Mouse (Mus musculus) CH12.LX (cell line): ENCODE data around the gene Rai2. TPM values are rescaled to one million over a fixed set of nuclear protein-coding genes. Genes with fewer than 3 reads are reported as not detected.

Experiments used
- DNase-seq: peaks from one replicate; pipeline ENCODE4 v3.0.0-alpha.2; 2013; ENCODE audit errors: extremely low read depth
- H3K27ac ChIP-seq: 2 replicates; pipeline ENCODE4 v1.5.1; 2012; ENCODE audit warnings: low read depth, mild to moderate bottlenecking, control low read depth, moderate library complexity; ENCODE audit not compliant: insufficient read depth
- H3K27me3 ChIP-seq: replicated peaks from 2 replicates; pipeline ENCODE3; 2012; ENCODE audit warnings: inconsistent platforms
- H3K36me3 ChIP-seq, 2 experiments: replicated peaks in 1 of 2; 2 replicates each; pipeline versions ENCODE3 to v1.6.1; 2012; ENCODE audit warnings: inconsistent platforms in 1 of 2, low read length in 1 of 2, mild to moderate bottlenecking in 1 of 2, mixed read lengths in 1 of 2, moderate library complexity in 1 of 2; ENCODE audit not compliant: control insufficient read depth in 1 of 2, insufficient read depth in 1 of 2
- H3K4me1 ChIP-seq, 2 experiments: 2 replicates each; pipeline ENCODE4 v1.6.1; 2012; ENCODE audit warnings: inconsistent platforms in 1 of 2, moderate library complexity in 1 of 2; ENCODE audit not compliant: insufficient read depth in 2 of 2, control insufficient read depth in 1 of 2
- H3K4me2 ChIP-seq: 2 replicates; pipeline ENCODE4 v1.6.1; 2012; ENCODE audit warnings: low read depth, mild to moderate bottlenecking, control low read depth; ENCODE audit not compliant: poor library complexity, insufficient read depth, severe bottlenecking
- H3K4me3 ChIP-seq, 3 experiments: fragments of 150-350 bp in 1 of 3; sonication (generic) in 1 of 3; replicated peaks in 1 of 3; 2 replicates each; pipeline versions ENCODE3 to v1.5.1; 2011 to 2012; ENCODE audit warnings: low read depth in 2 of 3, low read length in 2 of 3, mild to moderate bottlenecking in 2 of 3, moderate library complexity in 2 of 3, control low read depth in 1 of 3, improper control_type of control experiment in 1 of 3, inconsistent platforms in 1 of 3, mixed read lengths in 1 of 3; ENCODE audit not compliant: poor library complexity in 1 of 3
- H3K79me2 ChIP-seq: replicated peaks from 2 replicates; pipeline ENCODE4 v1.6.1; 2012; ENCODE audit warnings: mild to moderate bottlenecking, moderate library complexity; ENCODE audit not compliant: control insufficient read depth, poor library complexity, insufficient read depth, severe bottlenecking; ENCODE audit errors: extremely low read depth
- H3K9ac ChIP-seq: 2 replicates; pipeline ENCODE4 v1.6.1; 2012; ENCODE audit warnings: low read depth, mild to moderate bottlenecking, control low read depth, moderate library complexity; ENCODE audit not compliant: insufficient read depth
- H3K9me3 ChIP-seq: replicated peaks from 2 replicates; pipeline ENCODE3; 2012; ENCODE audit warnings: low read length, inconsistent platforms, mixed read lengths
- BHLHE40 ChIP-seq: IDR thresholded peaks from 2 replicates; pipeline ENCODE4 v1.6.1; 2011; ENCODE audit warnings: mild to moderate bottlenecking, low read depth, low read length, improper control_type of control experiment
- CHD1 ChIP-seq: IDR thresholded peaks from 2 replicates; pipeline ENCODE4 v1.6.1; 2012; ENCODE audit warnings: low read depth, low read length, improper control_type of control experiment, inconsistent platforms
- CHD2 ChIP-seq: IDR thresholded peaks from 2 replicates; pipeline ENCODE4 v1.6.1; 2011; ENCODE audit warnings: low read length, improper control_type of control experiment
- CTCF ChIP-seq, 2 experiments: IDR thresholded peaks in 1 of 2; conservative IDR thresholded peaks in 1 of 2; 2 replicates each; pipeline ENCODE4 v1.5.1; 2011 to 2012; ENCODE audit warnings: low read depth in 2 of 2, low read length in 2 of 2, improper control_type of control experiment in 1 of 2, inconsistent platforms in 1 of 2, mild to moderate bottlenecking in 1 of 2, moderate library complexity in 1 of 2
- E2F4 ChIP-seq: IDR thresholded peaks from 2 replicates; pipeline ENCODE4 v1.6.1; 2011; ENCODE audit warnings: low read depth, low read length, improper control_type of control experiment; ENCODE audit not compliant: insufficient replicate concordance
- ELF1 ChIP-seq: IDR thresholded peaks from 2 replicates; pipeline ENCODE4 v1.6.1; 2014; ENCODE audit warnings: low read depth, mild to moderate bottlenecking, inconsistent platforms, low read length, improper control_type of control experiment
- EP300 ChIP-seq: IDR thresholded peaks from 2 replicates; pipeline ENCODE4 v1.6.1; 2011; ENCODE audit warnings: low read length, improper control_type of control experiment
- ETS1 ChIP-seq: conservative IDR thresholded peaks from 2 replicates; pipeline ENCODE4 v1.6.1; 2012; ENCODE audit warnings: low read depth, mild to moderate bottlenecking, inconsistent platforms, low read length, improper control_type of control experiment, moderate library complexity
- GABPA ChIP-seq: IDR thresholded peaks from 2 replicates; pipeline ENCODE4 v1.6.1; 2012; ENCODE audit warnings: low read depth, low read length, improper control_type of control experiment, inconsistent platforms; ENCODE audit not compliant: insufficient replicate concordance
- HCFC1 ChIP-seq: IDR thresholded peaks from 2 replicates; pipeline ENCODE4 v1.6.1; 2012; ENCODE audit warnings: low read depth, mild to moderate bottlenecking, inconsistent platforms, low read length, improper control_type of control experiment
- IRF4 ChIP-seq: IDR thresholded peaks from 2 replicates; pipeline ENCODE4 v1.6.1; 2014; ENCODE audit warnings: low read depth, mild to moderate bottlenecking, inconsistent platforms, low read length, improper control_type of control experiment
- JUN ChIP-seq: IDR thresholded peaks from 2 replicates; pipeline ENCODE4 v1.6.1; 2011; ENCODE audit warnings: low read depth, mild to moderate bottlenecking, low read length, improper control_type of control experiment, moderate library complexity; ENCODE audit not compliant: insufficient read depth
- JUND ChIP-seq: conservative IDR thresholded peaks from 2 replicates; pipeline ENCODE4 v1.6.1; 2011; ENCODE audit warnings: low read depth, low read length, improper control_type of control experiment
- KAT2A ChIP-seq: IDR thresholded peaks from 2 replicates; pipeline ENCODE4 v1.6.1; 2012; ENCODE audit warnings: low read length, improper control_type of control experiment, inconsistent platforms; ENCODE audit not compliant: insufficient replicate concordance
- MAFK ChIP-seq: IDR thresholded peaks from 2 replicates; pipeline ENCODE4 v1.6.1; 2011; ENCODE audit warnings: low read length, improper control_type of control experiment; ENCODE audit not compliant: insufficient replicate concordance
- MAX ChIP-seq: IDR thresholded peaks from 2 replicates; pipeline ENCODE4 v1.6.1; 2011; ENCODE audit warnings: low read length, improper control_type of control experiment
- MEF2A ChIP-seq: IDR thresholded peaks from 2 replicates; pipeline ENCODE4 v1.6.1; 2014; ENCODE audit warnings: low read depth, mild to moderate bottlenecking, inconsistent platforms, low read length, improper control_type of control experiment, borderline replicate concordance
- MXI1 ChIP-seq: IDR thresholded peaks from 2 replicates; pipeline ENCODE4 v1.6.1; 2011; ENCODE audit warnings: mild to moderate bottlenecking, low read depth, low read length, improper control_type of control experiment
- NELFE ChIP-seq: IDR thresholded peaks from 2 replicates; pipeline ENCODE4 v1.6.1; 2011; ENCODE audit warnings: low read depth, low read length, improper control_type of control experiment
- NRF1 ChIP-seq: IDR thresholded peaks from 2 replicates; pipeline ENCODE4 v1.6.1; 2014; ENCODE audit warnings: low read depth, mild to moderate bottlenecking, inconsistent platforms, low read length, improper control_type of control experiment, moderate library complexity
- PAX5 ChIP-seq: IDR thresholded peaks from 2 replicates; pipeline ENCODE4 v1.6.1; 2012; ENCODE audit warnings: low read length, inconsistent platforms, mixed read lengths
- POLR2A ChIP-seq: IDR thresholded peaks from 2 replicates; pipeline ENCODE4 v1.6.1; 2011; ENCODE audit warnings: low read depth, mild to moderate bottlenecking, improper control_type of control experiment, low read length
- POLR2AphosphoS2 ChIP-seq: IDR thresholded peaks from 2 replicates; pipeline ENCODE4 v1.6.1; 2011; ENCODE audit warnings: low read depth, low read length, improper control_type of control experiment
- RAD21 ChIP-seq: IDR thresholded peaks from 2 replicates; pipeline ENCODE4 v1.6.1; 2011; ENCODE audit warnings: low read depth, mild to moderate bottlenecking, low read length, improper control_type of control experiment, moderate library complexity
- RCOR1 ChIP-seq: conservative IDR thresholded peaks from 2 replicates; pipeline ENCODE4 v1.6.1; 2012; ENCODE audit warnings: low read depth, mild to moderate bottlenecking, inconsistent platforms, low read length, improper control_type of control experiment
- SIN3A ChIP-seq: IDR thresholded peaks from 2 replicates; pipeline ENCODE4 v1.6.1; 2012; ENCODE audit warnings: low read length, improper control_type of control experiment, inconsistent platforms
- SMC3 ChIP-seq: IDR thresholded peaks from 2 replicates; pipeline ENCODE4 v1.6.1; 2011; ENCODE audit warnings: low read depth, low read length, improper control_type of control experiment
- TBP ChIP-seq: conservative IDR thresholded peaks from 2 replicates; pipeline ENCODE4 v1.6.1; 2011; ENCODE audit warnings: low read depth, low read length, improper control_type of control experiment
- TCF12 ChIP-seq: IDR thresholded peaks from 2 replicates; pipeline ENCODE4 v1.6.1; 2014; ENCODE audit warnings: low read depth, mild to moderate bottlenecking, inconsistent platforms, low read length, improper control_type of control experiment
- UBTF ChIP-seq: IDR thresholded peaks from 2 replicates; pipeline ENCODE4 v1.6.1; 2012; ENCODE audit warnings: low read depth, mild to moderate bottlenecking, inconsistent platforms, low read length, improper control_type of control experiment, moderate library complexity
- USF1 ChIP-seq: IDR thresholded peaks from 2 replicates; pipeline ENCODE4 v1.6.1; 2014; ENCODE audit warnings: low read depth, mild to moderate bottlenecking, inconsistent platforms, low read length, improper control_type of control experiment
- USF2 ChIP-seq: conservative IDR thresholded peaks from 2 replicates; pipeline ENCODE4 v1.6.1; 2011; ENCODE audit warnings: low read depth, low read length, improper control_type of control experiment
- ZC3H11A ChIP-seq: IDR thresholded peaks from 2 replicates; pipeline ENCODE4 v1.6.1; 2012; ENCODE audit warnings: low read depth, mild to moderate bottlenecking, inconsistent platforms, low read length, improper control_type of control experiment
- ZKSCAN1 ChIP-seq: IDR thresholded peaks from 2 replicates; pipeline ENCODE4 v1.6.1; 2012; ENCODE audit warnings: low read depth, inconsistent platforms, low read length, improper control_type of control experiment, borderline replicate concordance
- ZMIZ1 ChIP-seq: IDR thresholded peaks from 2 replicates; pipeline ENCODE4 v1.6.1; 2012; ENCODE audit warnings: low read depth, mild to moderate bottlenecking, inconsistent platforms, low read length, improper control_type of control experiment
- ZNF384 ChIP-seq: IDR thresholded peaks from 2 replicates; pipeline ENCODE4 v1.6.1; 2012; ENCODE audit warnings: low read depth, low read length, improper control_type of control experiment, inconsistent platforms
- dilution Hi-C: fragments of 300-500 bp; cut with MboI; formaldehyde crosslinking; loops from 2 replicates; pipeline ENCODE4 v1.14.3; 2020; ENCODE audit warnings: low sequenced_read_pairs; ENCODE audit not compliant: extremely low pct_unique_long_range_greater_than_20kb, extremely low pct_ligation_motif_present
- in situ Hi-C: fragments of 300-500 bp; cut with MboI; formaldehyde crosslinking; loops from 3 replicates; pipeline ENCODE4 v1.14.3; 2019; ENCODE audit warnings: low sequenced_read_pairs, low pct_ligation_motif_present, low pct_unique_long_range_greater_than_20kb, mixed read lengths
- polyA plus RNA-seq: library from polyadenylated mRNA; unstranded; fragments of >175 nt; gene quantifications from 2 replicates; pipeline ENCODE4 v1.2.1, GENCODE M21; 2012; ENCODE audit warnings: low read depth; ENCODE audit not compliant: insufficient read length
- total RNA-seq, 2 experiments: library from RNA; depleted of rRNA; stranded (reverse); fragments of 300-350 nt in 1 of 2; fragments of >200 nt in 1 of 2; gene quantifications; 2 replicates each; pipeline ENCODE4 v1.2.3; 2012 to 2014

Rai2 gene
- total and polyA plus RNA-seq, 3 experiments = not detected

DNA sequence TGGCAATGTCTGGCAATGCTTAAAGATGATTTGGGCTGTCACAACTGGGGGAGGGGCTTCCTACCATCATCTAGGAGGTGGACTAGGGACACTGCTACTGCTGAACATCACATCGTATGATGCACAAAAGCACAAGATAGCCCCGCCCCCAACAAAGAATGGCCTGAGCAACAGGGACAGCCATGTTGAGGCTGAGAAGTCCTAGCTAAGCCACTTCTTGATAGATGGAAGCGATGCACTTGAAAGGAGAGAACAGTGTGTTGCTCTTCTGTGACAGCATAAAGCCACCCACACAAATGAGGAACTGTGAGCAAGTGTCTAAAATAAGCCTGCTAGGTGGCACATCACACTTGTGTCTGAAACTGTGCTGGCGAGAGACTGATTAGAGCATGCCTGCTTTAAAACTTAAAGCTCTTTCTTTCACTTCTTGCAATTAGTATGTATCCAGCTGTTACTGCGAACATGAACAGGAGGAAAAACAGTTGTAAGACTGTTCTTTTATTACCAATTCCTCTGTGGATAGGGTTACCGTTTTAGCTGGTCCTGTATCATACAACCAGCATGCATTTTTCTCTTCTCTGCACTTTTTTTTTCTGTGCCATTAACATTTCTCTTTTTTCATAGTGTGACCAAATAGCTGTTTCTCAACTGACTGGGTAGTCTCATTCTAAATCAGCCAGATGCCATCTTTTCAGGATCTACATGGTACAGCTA is 63.6 kb downstream of the Rai2 start:
- H3K4me1 ChIP-seq = peaks cover 0 to 10% of the 10 kb centered on the region in 2 experiments; a peak in 2 of 4 replicates
- no peak overlapping the region for H3K4me3 ChIP-seq
- no peaks in the 10 kb centered on the region for H3K36me3 ChIP-seq
- H3K4me2 ChIP-seq = peak overlapping the region; percentile 12
- TF ChIP-seq E2F4 = no peak
- TF ChIP-seq RCOR1 = no peak
- TF ChIP-seq USF1 = no peak
- TF ChIP-seq JUN = no peak; the same call in 1 of the 2 replicates
- peak; percentile 66 for TF ChIP-seq IRF4
- TF ChIP-seq SMC3 = no peak
- TF ChIP-seq ZMIZ1 = no peak
- TF ChIP-seq POLR2AphosphoS2 = no peak
- TF ChIP-seq PAX5 = no peak
- peak; percentile 65; the same call in 1 of the 2 replicates for TF ChIP-seq MEF2A
- TF ChIP-seq HCFC1 = no peak
- no peak for TF ChIP-seq CHD1
- TF ChIP-seq CTCF (conservative IDR thresholded peaks at IDR 0.05 in 1 of 2, IDR thresholded peaks at IDR 0.05 in 1 of 2; ENCODE audit: low read depth in 2 of 2, low read length in 2 of 2) = no peak
- TF ChIP-seq ZC3H11A = no peak
- TF ChIP-seq EP300 = peak; percentile 69
- TF ChIP-seq RAD21 = no peak; the same call in 1 of the 2 replicates
- no peak for TF ChIP-seq KAT2A
- TF ChIP-seq NRF1 = no peak
- TF ChIP-seq CHD2 = peak; percentile 63; the same call in 1 of the 2 replicates
- TF ChIP-seq ZNF384 = peak; percentile 69
- TF ChIP-seq NELFE = no peak
- 0 out of 2 replicates have a peak, but pooled peaks have one; percentile 36 for TF ChIP-seq TBP
- 0 out of 2 replicates have a peak, but pooled peaks have one; percentile 21 for TF ChIP-seq TCF12
- TF ChIP-seq MAFK = no peak
- no peak for TF ChIP-seq ZKSCAN1
- TF ChIP-seq MXI1 = no peak
- no peak for TF ChIP-seq UBTF
- TF ChIP-seq SIN3A = no peak
- 0 out of 2 replicates have a peak, but pooled peaks have one; percentile 8 for TF ChIP-seq JUND
- no peak for TF ChIP-seq USF2
- 0 out of 2 replicates have a peak, but pooled peaks have one; percentile 23 for TF ChIP-seq ETS1
- TF ChIP-seq ELF1 = no peak
- no peak for TF ChIP-seq GABPA
- TF ChIP-seq POLR2A = peak; percentile 24; the same call in 1 of the 2 replicates
- TF ChIP-seq MAX = peak; percentile 67; the same call in 1 of the 2 replicates
- TF ChIP-seq BHLHE40 = peak; percentile 45; the same call in 1 of the 2 replicates
- TF ChIP-seq, all 38 proteins: peak for 12
- DNase-seq = peak; percentile 83
- H3K9me3 ChIP-seq = no peaks in the 10 kb centered on the region
- H3K27ac ChIP-seq = peak overlapping the region; percentile 86
- no peak overlapping the region; the same call in 1 of the 2 replicates for H3K9ac ChIP-seq
- H3K79me2 ChIP-seq = no peaks in the 10 kb centered on the region
- no peaks in the 10 kb centered on the region for H3K27me3 ChIP-seq
- in situ Hi-C loops (loop anchor here (25.0 kb wide), 1 partner anchor 193 kb away; no protein-coding TSS in a partner anchor), dilution Hi-C loops (no loop called here)
